8 mouse cellular contexts compared by ENCODE assay signal in the genomic region with DNA sequence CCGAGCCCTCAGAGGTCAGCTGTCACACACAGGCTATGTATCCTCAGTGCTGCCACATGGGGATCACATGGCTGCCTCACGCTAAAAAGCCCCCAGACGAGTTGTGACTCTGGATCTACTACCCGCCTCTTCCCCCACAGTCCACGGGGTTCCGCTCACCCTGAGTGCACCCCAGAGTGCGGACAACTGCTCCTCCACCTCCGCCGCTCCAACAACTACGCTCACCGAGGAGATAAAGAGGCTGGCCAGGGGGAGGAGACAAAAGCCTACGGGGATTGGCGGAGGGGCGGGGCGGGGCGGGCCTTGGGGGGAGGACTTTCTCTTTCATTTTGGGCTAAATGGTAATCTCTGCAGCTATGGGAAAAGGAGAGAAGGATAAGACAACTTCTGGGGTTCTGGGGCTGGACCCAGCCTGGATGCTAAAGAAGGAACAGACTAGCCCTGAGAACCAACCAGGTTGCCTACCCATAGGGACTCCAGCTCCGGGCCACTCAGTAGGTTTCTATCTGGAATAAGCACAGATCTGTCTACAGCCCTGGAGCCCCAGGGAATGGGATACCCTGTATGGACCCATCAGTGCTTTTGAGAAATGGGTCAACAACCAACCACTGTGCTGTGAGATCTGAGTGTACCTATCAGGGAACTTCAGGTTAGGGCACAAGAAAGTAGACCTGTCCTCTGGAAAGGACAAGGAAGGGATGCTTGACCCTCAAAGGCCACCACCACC. TPM values are rescaled to one million over a fixed set of nuclear protein-coding genes. Genes with fewer than 3 reads are reported as not detected.
DNase-seq lines count a peak whose midpoint lies in the region; ATAC-seq and TF ChIP-seq lines count a peak whose summit lies in the region.

No protein-coding gene starts in this region.

- no peaks in the 10 kb centered on the region for H3K9me3 ChIP-seq in limb, embryonic 10.5 days (replicated peaks)
- H3K9me3 ChIP-seq in midbrain, embryonic 10.5 days (replicated peaks), result no peaks in the 10 kb centered on the region

- peak; percentile 77; the same call in 1 of the 2 replicates for TF ChIP-seq POLR2A in bone marrow, adult 2 months (IDR thresholded peaks at IDR 0.05; ENCODE audit: borderline replicate concordance, control insufficient read depth, low read depth, low read length)

- H3K27ac ChIP-seq in bone marrow, adult 2 months (ENCODE audit: control insufficient read depth, insufficient read depth, low read depth, low read length, poor library complexity), result 0 out of 2 replicates have a peak overlapping the region, but pooled peaks have one; percentile 8
- H3K27ac ChIP-seq in limb, embryonic 10.5 days, result peak overlapping the region; percentile 82
- peak overlapping the region; percentile 86 for H3K27ac ChIP-seq in midbrain, embryonic 10.5 days (replicated peaks)

- peaks cover 68% of the 10 kb centered on the region for H3K36me3 ChIP-seq in limb, embryonic 10.5 days
- H3K36me3 ChIP-seq in midbrain, embryonic 10.5 days, result peaks cover 65% of the 10 kb centered on the region

- no peaks in the 10 kb centered on the region for H3K27me3 ChIP-seq in limb, embryonic 10.5 days (ENCODE audit: low read depth, poor library complexity, severe bottlenecking)
- H3K27me3 ChIP-seq in midbrain, embryonic 10.5 days (ENCODE audit: low read depth, poor library complexity, severe bottlenecking), result no peaks in the 10 kb centered on the region

- WGBS in bone marrow, adult 2 months, result 2% methylated on average over 17 of the region's 17 CpGs
- WGBS in limb, embryonic 10.5 days, result 5% methylated on average over 17 of the region's 17 CpGs
- WGBS in midbrain, embryonic 10.5 days, result 4% methylated on average over 17 of the region's 17 CpGs

- peaks cover 4% of the 10 kb centered on the region for H3K4me1 ChIP-seq in bone marrow, adult 2 months (ENCODE audit: control insufficient read depth, insufficient read depth, low read length)
- peaks cover 61% of the 10 kb centered on the region for H3K4me1 ChIP-seq in limb, embryonic 10.5 days
- H3K4me1 ChIP-seq in midbrain, embryonic 10.5 days, result peaks cover 67% of the 10 kb centered on the region

- H3K4me3 ChIP-seq in bone marrow, adult 2 months (replicated peaks; ENCODE audit: control insufficient read depth, low read depth, low read length), result peak overlapping the region; percentile 71
- H3K4me3 ChIP-seq in limb, embryonic 10.5 days, result peak overlapping the region; percentile 54
- peak overlapping the region; percentile 72 for H3K4me3 ChIP-seq in midbrain, embryonic 10.5 days

- peak; percentile 73 for DNase-seq in cerebellum, adult 11 months
- peak; percentile 68 for DNase-seq in heart, postnatal 4 days
- DNase-seq in limb, embryonic 10.5 days (ENCODE audit: low spot score), result peak; percentile 70
- peak; percentile 62 for DNase-seq in midbrain, embryonic 10.5 days (ENCODE audit: low spot score)
- peak; percentile 52 to 77 for DNase-seq in spleen, postnatal 10 days (ENCODE audit: low spot score in 2 of 2)

- no peak for TF ChIP-seq CTCF in bone marrow, adult 2 months (IDR thresholded peaks at IDR 0.05; ENCODE audit: control insufficient read depth, insufficient read depth, low read length)

- no peak for ATAC-seq in cerebellum, adult (ENCODE audit: insufficient number of reproducible peaks, low FRiP score, low TSS enrichment)
- peak; percentile 71 for ATAC-seq in erythroblast, adult 5-6 weeks (replicated peaks; ENCODE audit: low FRiP score, poor library complexity, severe bottlenecking)

RNA-seq across cellular contexts. Expression of a gene that starts 2.4 kb away (rescaled TPM):
- 18.1 and 30.3 TPM in 2 replicates for polyA plus RNA-seq in bone marrow, adult 2 months (2011; ENCODE audit: insufficient read depth, insufficient read length, low replicate concordance, missing spikeins)
- 8.2 and 11.7 TPM in 2 replicates for total RNA-seq in erythroblast, adult 5-6 weeks (2015; ENCODE audit: low replicate concordance)
- 3.2 and 10.0 TPM in 2 replicates for total RNA-seq in erythroblast, adult 5-6 weeks (2017; ENCODE audit: low replicate concordance)
- 10 to 100 TPM; 30.5 to 32.3 TPM for total RNA-seq in heart, postnatal 4 days (2021)
- polyA plus RNA-seq in limb, embryonic 10.5 days (2016; fragmentation: Nextera tagmentation; extraction: Ambion mirVana), result 43.6 and 48.3 TPM in 2 replicates
- polyA plus RNA-seq in midbrain, embryonic 10.5 days (2016; fragmentation: Nextera tagmentation; extraction: Ambion mirVana), result 43.7 and 48.4 TPM in 2 replicates

RNA-seq across cellular contexts. Expression of a gene that starts 6.0 kb away (rescaled TPM):
- polyA plus RNA-seq in bone marrow, adult 2 months (2011; ENCODE audit: insufficient read depth, insufficient read length, low replicate concordance, missing spikeins), result 3.4 TPM in 1 of 2 replicates, not detected in the other
- not detected in 2 replicates for total RNA-seq in erythroblast, adult 5-6 weeks (2015; ENCODE audit: low replicate concordance)
- total RNA-seq in erythroblast, adult 5-6 weeks (2017; ENCODE audit: low replicate concordance), result not detected in 2 replicates
- total RNA-seq in heart, postnatal 4 days (2021), result 1 to 10 TPM; 1.5 to 1.6 TPM
- 6.0 and 8.8 TPM in 2 replicates for polyA plus RNA-seq in limb, embryonic 10.5 days (2016; fragmentation: Nextera tagmentation; extraction: Ambion mirVana)
- 8.9 and 15.1 TPM in 2 replicates for polyA plus RNA-seq in midbrain, embryonic 10.5 days (2016; fragmentation: Nextera tagmentation; extraction: Ambion mirVana)

RNA-seq across cellular contexts. Expression of a gene that starts 8.5 kb away (rescaled TPM):
- 19.4 and 39.6 TPM in 2 replicates for polyA plus RNA-seq in bone marrow, adult 2 months (2011; ENCODE audit: insufficient read depth, insufficient read length, low replicate concordance, missing spikeins)
- 12.7 and 17.9 TPM in 2 replicates for total RNA-seq in erythroblast, adult 5-6 weeks (2015; ENCODE audit: low replicate concordance)
- total RNA-seq in erythroblast, adult 5-6 weeks (2017; ENCODE audit: low replicate concordance), result 7.3 and 9.8 TPM in 2 replicates
- 1 to 10 TPM; 5.9 to 6.4 TPM for total RNA-seq in heart, postnatal 4 days (2021)
- 26.8 and 30.0 TPM in 2 replicates for polyA plus RNA-seq in limb, embryonic 10.5 days (2016; fragmentation: Nextera tagmentation; extraction: Ambion mirVana)
- 18.8 and 20.9 TPM in 2 replicates for polyA plus RNA-seq in midbrain, embryonic 10.5 days (2016; fragmentation: Nextera tagmentation; extraction: Ambion mirVana)

RNA-seq across cellular contexts. Expression of a gene that starts 11.9 kb away (rescaled TPM):
- 2,580 and 2,615 TPM in 2 replicates for polyA plus RNA-seq in bone marrow, adult 2 months (2011; ENCODE audit: insufficient read depth, insufficient read length, low replicate concordance, missing spikeins)
- total RNA-seq in erythroblast, adult 5-6 weeks (2015; ENCODE audit: low replicate concordance), result 661 and 730 TPM in 2 replicates
- total RNA-seq in erythroblast, adult 5-6 weeks (2017; ENCODE audit: low replicate concordance), result 791 and 1,714 TPM in 2 replicates
- 1,000 to 10,000 TPM; 1,146 to 1,184 TPM for total RNA-seq in heart, postnatal 4 days (2021)
- 1,138 and 1,369 TPM in 2 replicates for polyA plus RNA-seq in limb, embryonic 10.5 days (2016; fragmentation: Nextera tagmentation; extraction: Ambion mirVana)
- polyA plus RNA-seq in midbrain, embryonic 10.5 days (2016; fragmentation: Nextera tagmentation; extraction: Ambion mirVana), result 905 and 1,135 TPM in 2 replicates

RNA-seq across cellular contexts. Expression of a gene that starts 19.7 kb away (rescaled TPM):
- polyA plus RNA-seq in bone marrow, adult 2 months (2011; ENCODE audit: insufficient read depth, insufficient read length, low replicate concordance, missing spikeins), result 14.4 and 21.3 TPM in 2 replicates
- 10.0 and 11.3 TPM in 2 replicates for total RNA-seq in erythroblast, adult 5-6 weeks (2015; ENCODE audit: low replicate concordance)
- total RNA-seq in erythroblast, adult 5-6 weeks (2017; ENCODE audit: low replicate concordance), result 5.9 and 6.0 TPM in 2 replicates
- total RNA-seq in heart, postnatal 4 days (2021), result 100 to 1,000 TPM; 118 to 127 TPM
- 11.6 and 12.4 TPM in 2 replicates for polyA plus RNA-seq in limb, embryonic 10.5 days (2016; fragmentation: Nextera tagmentation; extraction: Ambion mirVana)
- 15.2 and 17.5 TPM in 2 replicates for polyA plus RNA-seq in midbrain, embryonic 10.5 days (2016; fragmentation: Nextera tagmentation; extraction: Ambion mirVana)

Comparison
In these comparisons a context has a peak if more than half of its experiments do, and no peak if none do; other contexts are left out.
1. H3K27ac ChIP-seq: peak in every context shown above with its lines; median percentile 86 in midbrain, embryonic 10.5 days; 82 in limb, embryonic 10.5 days; 8 in bone marrow, adult 2 months.